Mouse (Mus musculus) midbrain, embryonic 13.5 days (tissue): ENCODE measurements around the gene Cnot1. TPM values are rescaled to one million over a fixed set of nuclear protein-coding genes. Genes with fewer than 3 reads are reported as not detected.

Source experiments
- ATAC-seq: fragments of 200-750 bp; cut with Nextera tagmentation; 2 replicates; pipeline ENCODE4 v1.8.0; 2017; ENCODE audit warnings: mild to moderate bottlenecking, moderate TSS enrichment, moderate library complexity
- H3K27ac ChIP-seq: fragments of 300-500 bp; sonication (generic); 2 replicates; pipeline ENCODE4 v1.5.1; 2015; ENCODE audit warnings: inconsistent platforms, mild to moderate bottlenecking, moderate library complexity
- H3K27me3 ChIP-seq: fragments of 300-500 bp; sonication (generic); 2 replicates; pipeline ENCODE4 v1.6.1; 2015; ENCODE audit warnings: mild to moderate bottlenecking, inconsistent platforms
- H3K36me3 ChIP-seq: fragments of 300-500 bp; sonication (generic); 2 replicates; pipeline ENCODE4 v1.6.1; 2015; ENCODE audit warnings: mild to moderate bottlenecking, inconsistent platforms
- H3K4me1 ChIP-seq: fragments of 300-500 bp; sonication (generic); replicated peaks from 2 replicates; pipeline ENCODE4 v1.6.1; 2015; ENCODE audit warnings: inconsistent platforms
- H3K4me2 ChIP-seq: fragments of 300-500 bp; sonication (generic); replicated peaks from 2 replicates; pipeline ENCODE4 v1.6.1; 2015; ENCODE audit warnings: moderate library complexity, mild to moderate bottlenecking, inconsistent platforms
- H3K4me3 ChIP-seq: fragments of 300-500 bp; sonication (generic); replicated peaks from 2 replicates; pipeline ENCODE4 v1.5.1; 2015; ENCODE audit warnings: mild to moderate bottlenecking, inconsistent platforms
- H3K9ac ChIP-seq: fragments of 300-500 bp; sonication (generic); replicated peaks from 2 replicates; pipeline ENCODE4 v1.6.1; 2015; ENCODE audit warnings: mild to moderate bottlenecking, inconsistent platforms
- H3K9me3 ChIP-seq: fragments of 300-500 bp; sonication (generic); 2 replicates; pipeline ENCODE4 v1.6.1; 2016; ENCODE audit warnings: mild to moderate bottlenecking, inconsistent platforms
- WGBS: fragments of 180-500 bp; shearing (Covaris S2); methylation state at CpG from one replicate; pipeline ENCODE4 v1.1.7; 2015; 5-methylcytosine and 5-hydroxymethylcytosine counted together
- polyA plus RNA-seq: library from polyadenylated mRNA; unstranded; fragments of >200 nt; fragmentation: Nextera tagmentation; extraction: Ambion mirVana; gene quantifications from 2 replicates; pipeline ENCODE4 v1.2.1, GENCODE M21; 2015

The Cnot1 gene
- 52.1 and 52.7 TPM in 2 replicates for polyA plus RNA-seq

DNA sequence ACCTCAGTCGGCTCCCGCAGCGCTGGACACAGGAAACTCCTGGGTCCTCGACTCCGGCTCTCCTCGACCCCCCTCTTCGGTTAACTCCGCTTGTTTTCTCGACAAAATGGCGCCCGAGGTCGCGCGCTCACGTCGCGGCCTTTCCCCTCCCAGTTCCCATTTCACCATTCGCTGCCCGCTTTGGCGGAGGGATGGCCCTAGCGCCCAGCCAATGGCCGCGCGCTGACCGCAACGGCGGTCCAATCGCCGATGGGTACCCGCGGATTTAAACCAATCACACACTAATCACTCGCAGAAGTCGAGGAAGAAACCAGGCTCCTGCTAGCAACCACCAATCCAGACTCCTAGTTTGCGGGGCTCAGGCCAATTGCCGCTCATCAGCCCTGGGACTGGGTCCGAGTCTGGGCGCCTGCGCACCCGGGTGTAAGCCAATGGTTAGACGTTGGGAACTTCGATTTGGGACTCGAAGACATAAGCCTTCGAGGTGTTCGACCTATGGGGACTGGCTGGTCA lies at the start of gene Cnot1:
TSS of gene Cnot1 (minus strand) at position 134 of the 513 bp plus-strand sequence.
- no peaks in the 10 kb centered on the region for H3K9me3 ChIP-seq
- 0% methylated on average over 44 of the region's 44 CpGs for WGBS
- peak within 1 kb of the TSS; percentile 99 for H3K4me3 ChIP-seq
- H3K27me3 ChIP-seq, result no peaks in the 10 kb centered on the region
- H3K27ac ChIP-seq, result peak within 1 kb of the TSS; percentile 94
- peaks cover 22% of the 10 kb centered on the region for H3K4me1 ChIP-seq
- ATAC-seq, result peak; percentile 98
- peak within 1 kb of the TSS; percentile 97 for H3K4me2 ChIP-seq
- H3K9ac ChIP-seq, result peak within 1 kb of the TSS; percentile 98
- H3K36me3 ChIP-seq, result no peaks in the 10 kb centered on the region

DNA sequence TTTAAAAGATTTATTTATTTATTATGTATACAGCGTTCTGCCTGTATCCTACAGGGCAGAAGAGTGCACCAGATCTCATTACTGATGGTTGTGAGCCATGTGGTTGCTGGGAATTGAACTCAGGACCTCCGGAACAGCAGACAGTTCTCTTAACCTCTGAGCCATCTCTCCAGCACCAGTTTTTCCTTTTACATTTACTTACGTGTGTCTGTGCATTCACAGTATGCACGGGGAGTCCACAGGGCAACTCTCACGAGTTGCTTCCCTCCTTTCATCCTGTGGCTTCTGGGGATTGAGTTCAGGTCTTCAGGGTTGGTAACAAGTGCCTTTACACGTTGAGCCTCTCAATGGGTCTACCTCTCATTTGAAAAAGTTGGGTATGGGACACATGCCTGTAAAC lies 46.9 kb upstream of the Cnot1 start:
- Histone ChIP-seq H3K4me3 (no peak overlapping the region), H3K9ac (no peak overlapping the region), H3K4me2 (no peak overlapping the region), H3K27ac (no peak overlapping the region), H3K36me3 (no peaks in the 10 kb centered on the region), H3K27me3 (no peaks in the 10 kb centered on the region), H3K4me1 (peaks cover 11% of the 10 kb centered on the region), H3K9me3 (no peaks in the 10 kb centered on the region)
- 88% methylated on average over 6 of the region's 6 CpGs for whole genome bisulfite sequencing
- no peak for ATAC-seq

DNA sequence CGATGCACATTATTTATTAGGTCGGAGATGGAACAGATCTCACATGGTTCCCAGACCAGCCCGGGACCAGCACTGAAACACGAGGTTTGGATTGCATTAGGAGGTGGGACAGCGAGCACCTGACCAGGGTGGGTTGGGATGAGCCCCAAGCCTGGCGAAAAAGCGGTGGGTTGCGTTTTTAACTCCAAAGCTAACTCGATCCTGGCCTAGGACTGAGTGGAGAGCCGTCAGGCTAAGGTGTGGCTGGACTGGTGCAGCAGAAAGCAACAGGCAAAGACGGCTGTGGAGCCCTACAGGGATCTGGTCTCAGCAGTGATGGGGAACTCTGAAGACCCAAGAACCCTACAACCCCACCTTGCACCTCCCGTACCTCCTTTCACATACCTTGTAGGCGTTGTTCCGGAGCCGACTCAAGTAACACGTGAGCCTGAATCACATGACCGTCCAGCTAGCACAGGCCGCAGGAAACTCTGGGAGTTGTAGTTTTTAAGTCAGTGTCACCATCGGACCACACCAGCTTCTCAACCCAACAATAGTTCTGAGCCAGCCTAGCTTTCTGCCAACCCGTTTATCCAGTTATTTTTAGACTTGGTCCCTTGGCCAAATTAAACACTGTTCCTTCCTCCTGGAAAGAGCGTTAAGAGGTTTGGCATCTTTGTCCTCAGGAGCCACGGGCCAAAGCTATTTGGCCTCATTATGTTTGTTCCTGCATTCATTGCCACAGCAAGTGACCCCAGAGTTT lies 46.0 kb upstream of the Cnot1 start, which contains the start of gene Slc38a7:
TSS of gene Slc38a7 (minus strand) at position 438 of the 742 bp plus-strand sequence.
- H3K4me2 ChIP-seq, result peak within 1 kb of the TSS; percentile 82
- peak; percentile 97 for ATAC-seq
- H3K36me3 ChIP-seq, result peaks cover 4% of the 10 kb centered on the region
- no peaks in the 10 kb centered on the region for H3K27me3 ChIP-seq
- peak within 1 kb of the TSS; percentile 82 for H3K9ac ChIP-seq
- H3K4me3 ChIP-seq, result peak within 1 kb of the TSS; percentile 77
- peaks cover 11% of the 10 kb centered on the region for H3K4me1 ChIP-seq
- WGBS, result 13% methylated on average over 22 of the region's 22 CpGs
- H3K27ac ChIP-seq, result no peak within 1 kb of the TSS
- H3K9me3 ChIP-seq, result no peaks in the 10 kb centered on the region

DNA sequence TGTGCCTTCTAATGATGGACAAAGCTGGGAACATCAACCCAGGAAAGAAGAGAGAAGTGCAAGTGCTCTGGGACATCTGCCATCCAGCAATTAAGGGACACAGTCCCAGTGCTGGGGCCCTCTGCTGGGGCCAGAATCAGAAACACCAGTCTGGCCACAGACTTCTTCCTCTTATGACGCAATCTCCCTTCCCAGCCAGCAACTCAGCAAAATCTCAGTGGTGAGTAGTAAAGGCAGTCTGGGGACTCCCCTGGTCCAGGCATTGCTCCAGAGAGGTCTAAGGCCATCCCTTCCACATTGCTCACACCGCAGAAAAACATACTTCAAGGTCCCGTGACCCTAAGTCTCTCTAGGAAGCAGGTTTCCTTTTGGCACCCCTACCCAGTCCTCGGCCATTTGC lies 45.0 kb upstream of the Cnot1 start:
- H3K9ac ChIP-seq, result peak overlapping the region; percentile 82
- no peak overlapping the region for H3K27ac ChIP-seq
- peaks cover 9% of the 10 kb centered on the region for H3K36me3 ChIP-seq
- H3K9me3 ChIP-seq, result no peaks in the 10 kb centered on the region
- H3K4me2 ChIP-seq, result peak overlapping the region; percentile 82
- H3K27me3 ChIP-seq, result no peaks in the 10 kb centered on the region
- ATAC-seq, result no peak
- peak overlapping the region; percentile 77 for H3K4me3 ChIP-seq
- peaks cover 11% of the 10 kb centered on the region for H3K4me1 ChIP-seq
- WGBS, result 80% methylated on average over 4 of the region's 4 CpGs

DNA sequence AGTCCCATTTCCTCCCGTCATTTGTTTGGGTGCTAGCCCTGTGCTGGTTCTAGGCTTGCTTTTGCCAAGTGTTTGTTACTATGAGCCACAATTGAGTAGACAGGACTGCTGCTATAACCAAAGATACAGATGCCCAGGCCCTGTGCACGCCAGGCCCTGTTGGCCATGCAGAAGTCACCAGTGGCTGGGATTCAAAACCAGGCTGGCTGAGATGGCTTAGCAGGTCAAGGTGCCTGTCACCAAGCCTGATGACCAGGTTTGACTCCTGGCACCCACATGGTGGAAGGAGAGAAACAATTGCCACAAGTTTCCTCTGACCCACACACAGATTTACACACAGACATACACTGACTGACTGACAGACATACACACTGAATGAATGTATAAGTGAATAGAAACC lies 43.1 kb upstream of the Cnot1 start:
- H3K9ac ChIP-seq, result no peak overlapping the region
- H3K36me3 ChIP-seq, result peaks cover 17% of the 10 kb centered on the region
- H3K27me3 ChIP-seq, result no peaks in the 10 kb centered on the region
- H3K27ac ChIP-seq, result no peak overlapping the region
- WGBS, result 90% methylated on average over 2 of the region's 2 CpGs
- peaks cover 11% of the 10 kb centered on the region for H3K4me1 ChIP-seq
- ATAC-seq, result no peak
- no peak overlapping the region for H3K4me3 ChIP-seq
- no peak overlapping the region for H3K4me2 ChIP-seq
- H3K9me3 ChIP-seq, result no peaks in the 10 kb centered on the region

DNA sequence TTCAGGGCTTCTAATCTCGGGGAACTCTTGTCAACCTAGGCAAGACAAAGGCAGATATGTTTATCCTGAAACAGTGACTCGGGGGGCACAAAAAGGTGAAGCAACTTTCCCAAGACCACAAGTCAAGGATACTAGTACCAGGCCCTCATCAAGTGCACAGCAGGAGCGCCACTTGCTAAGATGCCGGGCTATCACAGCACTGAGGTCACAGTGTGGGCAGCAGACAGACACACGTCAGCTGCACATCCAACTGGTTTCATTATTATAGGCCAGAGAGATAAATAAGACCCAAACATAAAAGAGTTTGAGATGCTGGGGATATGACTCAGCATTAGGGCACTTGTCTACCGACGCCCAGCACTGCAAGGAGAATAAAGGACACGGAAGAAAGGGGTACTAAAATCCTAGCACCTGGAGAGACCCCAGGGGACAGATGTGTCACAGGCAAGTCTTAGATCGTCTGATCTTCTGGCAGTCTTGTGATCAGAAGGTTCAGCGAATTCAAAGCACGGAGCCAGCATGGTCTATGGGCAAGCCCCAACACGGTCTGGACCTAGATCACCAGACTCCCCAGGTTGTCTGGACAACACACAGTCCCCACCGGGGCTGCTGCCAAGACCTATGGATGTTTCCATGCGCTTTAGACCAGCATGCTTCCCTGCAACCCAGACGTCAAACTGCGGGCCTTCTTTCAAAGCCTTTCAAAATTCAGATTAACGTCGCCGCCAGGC lies 41.6 kb upstream of the Cnot1 start:
- H3K27me3 ChIP-seq, result no peaks in the 10 kb centered on the region
- H3K9ac ChIP-seq, result no peak overlapping the region
- no peak overlapping the region for H3K27ac ChIP-seq
- no peak overlapping the region for H3K4me2 ChIP-seq
- peaks cover 11% of the 10 kb centered on the region for H3K4me1 ChIP-seq
- WGBS, result 93% methylated on average over 19 of the region's 19 CpGs
- ATAC-seq, result no peak
- H3K36me3 ChIP-seq, result peaks cover 32% of the 10 kb centered on the region
- no peak overlapping the region for H3K4me3 ChIP-seq
- no peaks in the 10 kb centered on the region for H3K9me3 ChIP-seq

DNA sequence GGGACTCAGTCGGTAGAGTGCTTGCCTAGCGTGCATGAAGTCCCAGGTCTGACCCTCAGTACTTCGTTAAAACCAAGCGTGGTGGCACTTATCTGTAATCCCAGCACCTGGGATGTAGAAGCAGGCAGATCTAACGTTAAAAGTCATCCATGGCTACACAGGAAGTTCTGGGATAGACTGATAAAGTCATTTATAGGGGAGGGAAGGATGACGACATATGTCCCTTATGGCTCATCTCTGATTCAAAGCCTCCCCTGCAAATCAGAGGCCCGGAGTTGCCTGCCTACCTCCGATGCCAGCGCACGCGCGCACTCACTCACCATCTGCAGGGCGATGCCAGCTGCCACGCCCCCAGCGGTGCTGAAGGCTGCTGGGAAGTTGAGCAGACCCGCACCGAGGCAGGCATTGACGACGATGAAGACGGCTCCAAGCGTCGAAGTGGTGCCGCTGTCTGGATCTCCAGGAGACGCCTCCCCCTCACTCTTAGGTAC lies 40.8 kb upstream of the Cnot1 start:
- Histone ChIP-seq H3K4me1 (peaks cover 11% of the 10 kb centered on the region), H3K36me3 (peaks cover 39% of the 10 kb centered on the region), H3K9ac (no peak overlapping the region), H3K9me3 (no peaks in the 10 kb centered on the region), H3K4me3 (no peak overlapping the region), H3K27me3 (no peaks in the 10 kb centered on the region), H3K27ac (no peak overlapping the region), H3K4me2 (no peak overlapping the region)
- ATAC-seq, result no peak
- 75% methylated on average over 24 of the region's 24 CpGs for WGBS

DNA sequence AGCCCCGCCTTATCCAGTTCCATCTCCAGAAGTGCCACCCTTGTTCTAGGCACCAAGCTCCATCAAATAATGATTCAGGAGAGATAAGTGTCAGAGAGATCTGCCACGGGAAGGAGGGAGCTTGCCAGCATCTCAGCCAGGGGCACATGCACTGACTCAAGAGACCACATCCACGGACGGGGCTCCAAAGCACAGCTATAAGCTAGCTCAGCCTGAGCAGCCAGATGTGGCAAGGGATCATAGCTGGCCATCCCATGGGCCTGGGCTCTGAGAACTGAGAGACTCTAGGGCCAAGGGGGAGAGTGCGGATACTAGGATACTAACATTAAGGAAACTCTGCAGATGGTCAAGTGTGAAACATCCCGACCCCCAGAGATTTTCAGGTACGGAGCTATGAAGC lies 37.8 kb upstream of the Cnot1 start:
- WGBS, result 94% methylated on average over 7 of the region's 7 CpGs
- H3K4me3 ChIP-seq, result no peak overlapping the region
- H3K9ac ChIP-seq, result no peak overlapping the region
- no peak overlapping the region for H3K27ac ChIP-seq
- no peaks in the 10 kb centered on the region for H3K4me1 ChIP-seq
- H3K9me3 ChIP-seq, result no peaks in the 10 kb centered on the region
- no peak overlapping the region for H3K4me2 ChIP-seq
- H3K36me3 ChIP-seq, result peaks cover 68% of the 10 kb centered on the region
- no peaks in the 10 kb centered on the region for H3K27me3 ChIP-seq
- ATAC-seq, result no peak

DNA sequence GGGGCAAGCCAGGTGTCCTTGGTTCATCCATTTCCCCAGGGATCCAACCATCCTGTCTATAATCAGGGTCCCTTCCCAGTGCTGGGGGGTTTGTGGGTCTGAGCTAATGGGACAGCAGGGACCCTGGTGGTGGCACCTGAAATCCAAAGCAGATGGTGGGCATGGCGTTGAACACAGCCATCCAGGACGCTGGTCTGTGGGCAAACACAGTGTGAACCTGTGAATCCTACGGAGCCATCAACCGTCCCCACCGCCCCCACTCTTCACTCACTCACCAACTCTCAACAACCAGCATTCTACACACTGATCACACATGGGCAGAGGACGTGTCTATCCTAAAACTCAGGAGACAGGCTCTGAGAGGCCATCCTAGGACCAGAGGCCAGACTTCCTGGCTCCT lies 36.7 kb upstream of the Cnot1 start:
- peaks cover 77% of the 10 kb centered on the region for H3K36me3 ChIP-seq
- H3K4me2 ChIP-seq, result no peak overlapping the region
- ATAC-seq, result no peak
- H3K9ac ChIP-seq, result no peak overlapping the region
- no peaks in the 10 kb centered on the region for H3K9me3 ChIP-seq
- no peak overlapping the region for H3K4me3 ChIP-seq
- H3K4me1 ChIP-seq, result no peaks in the 10 kb centered on the region
- WGBS, result 90% methylated on average over 6 of the region's 6 CpGs
- H3K27ac ChIP-seq, result no peak overlapping the region
- H3K27me3 ChIP-seq, result no peaks in the 10 kb centered on the region

DNA sequence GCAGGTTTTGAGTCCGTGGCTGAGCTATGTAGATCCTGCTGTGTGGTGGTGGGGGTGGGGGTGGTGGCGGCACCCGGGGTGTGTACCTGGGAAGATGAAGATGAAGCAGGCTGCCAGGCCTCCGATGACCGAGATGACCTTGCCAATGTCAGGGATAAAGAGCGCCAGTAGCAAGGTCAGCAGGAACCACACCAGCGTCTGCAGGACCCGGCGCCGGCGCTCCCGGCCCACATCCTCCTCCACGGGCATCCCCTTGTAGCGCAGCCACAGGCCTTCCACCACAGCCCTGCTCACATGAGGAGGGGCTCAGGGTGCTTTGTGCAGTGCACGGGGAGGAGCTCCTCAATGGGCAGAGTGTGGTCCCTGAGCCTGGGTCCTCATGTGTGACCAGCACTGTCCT lies 34.2 kb upstream of the Cnot1 start:
- H3K4me2 ChIP-seq, result no peak overlapping the region
- no peak overlapping the region for H3K27ac ChIP-seq
- H3K4me1 ChIP-seq, result no peaks in the 10 kb centered on the region
- H3K36me3 ChIP-seq, result peaks cover 83% of the 10 kb centered on the region
- no peak overlapping the region for H3K4me3 ChIP-seq
- ATAC-seq, result no peak
- no peaks in the 10 kb centered on the region for H3K27me3 ChIP-seq
- 93% methylated on average over 15 of the region's 15 CpGs for WGBS
- H3K9ac ChIP-seq, result no peak overlapping the region
- no peaks in the 10 kb centered on the region for H3K9me3 ChIP-seq

DNA sequence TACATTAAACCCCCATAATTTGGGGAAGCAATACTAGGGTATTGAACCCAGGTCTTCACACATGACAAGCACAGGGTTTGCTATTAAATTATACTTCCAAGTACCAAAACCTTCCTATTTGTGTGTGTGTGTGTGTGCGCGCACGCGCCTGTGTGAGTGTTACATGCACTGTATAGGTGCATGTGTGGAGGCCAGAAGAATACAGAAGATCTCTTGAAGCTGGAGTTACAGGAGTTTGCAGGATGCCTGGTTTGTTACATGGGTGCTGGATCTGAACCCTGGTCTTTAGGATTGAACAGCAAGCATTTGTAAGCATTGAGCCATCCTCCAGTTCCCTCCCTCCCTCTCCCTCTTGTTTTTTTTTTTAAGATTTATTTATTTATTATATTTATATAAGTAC lies 32.0 kb upstream of the Cnot1 start:
- Histone ChIP-seq H3K4me3 (no peak overlapping the region), H3K4me1 (no peaks in the 10 kb centered on the region), H3K36me3 (peaks cover 69% of the 10 kb centered on the region), H3K4me2 (no peak overlapping the region), H3K9ac (no peak overlapping the region), H3K27me3 (no peaks in the 10 kb centered on the region), H3K9me3 (no peaks in the 10 kb centered on the region), H3K27ac (no peak overlapping the region)
- ATAC-seq, result no peak
- WGBS, result 98% methylated on average over 4 of the region's 4 CpGs

DNA sequence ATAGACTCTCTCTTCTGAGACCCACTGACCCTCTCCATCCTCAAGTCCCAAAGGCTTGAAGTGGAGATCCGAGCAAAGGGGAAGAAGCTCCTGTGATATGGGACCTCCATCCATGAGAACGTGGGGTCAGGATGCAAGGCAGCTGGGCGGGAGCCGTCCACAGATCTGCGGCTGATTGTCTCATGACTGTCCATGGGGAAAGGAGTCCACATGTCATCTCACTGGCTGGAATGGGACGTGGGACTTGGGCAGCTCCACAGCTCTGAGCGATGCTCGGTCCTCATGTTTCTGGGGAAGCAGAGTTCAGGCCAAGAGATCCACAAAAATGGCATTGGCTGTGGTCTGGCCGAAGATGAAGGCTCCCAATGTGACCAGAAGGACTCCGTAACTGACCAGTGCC lies 30.0 kb upstream of the Cnot1 start:
- H3K27ac ChIP-seq, result no peak overlapping the region
- H3K4me1 ChIP-seq, result peaks cover 11% of the 10 kb centered on the region
- no peak overlapping the region for H3K4me3 ChIP-seq
- H3K4me2 ChIP-seq, result no peak overlapping the region
- ATAC-seq, result no peak
- no peaks in the 10 kb centered on the region for H3K9me3 ChIP-seq
- H3K27me3 ChIP-seq, result no peaks in the 10 kb centered on the region
- WGBS, result 92% methylated on average over 10 of the region's 10 CpGs
- H3K9ac ChIP-seq, result no peak overlapping the region
- H3K36me3 ChIP-seq, result peaks cover 50% of the 10 kb centered on the region
